Mouse (Mus musculus) forebrain, postnatal 0 days (tissue): ENCODE measurements around the gene Hrh2. TPM values are rescaled to one million over a fixed set of nuclear protein-coding genes. Genes with fewer than 3 reads are reported as not detected.

Source experiments
- ATAC-seq: fragments of 200-750 bp; cut with Nextera tagmentation; 2 replicates; pipeline ENCODE4 v1.8.0; 2017; ENCODE audit warnings: mild to moderate bottlenecking, moderate library complexity
- DNase-seq: peaks from one replicate; pipeline ENCODE4 v3.0.0-alpha.2; 2015
- H3K27ac ChIP-seq: fragments of 300-500 bp; sonication (generic); 2 replicates; pipeline ENCODE4 v1.5.1; 2014; ENCODE audit warnings: low read depth, mild to moderate bottlenecking, antibody characterized with exemption, low read length, moderate library complexity, mixed read lengths
- H3K27me3 ChIP-seq: fragments of 300-500 bp; sonication (generic); 2 replicates; pipeline ENCODE4 v1.6.1; 2014; ENCODE audit warnings: mild to moderate bottlenecking, low read length, mixed read lengths; ENCODE audit not compliant: insufficient read depth
- H3K36me3 ChIP-seq: fragments of 300-500 bp; sonication (generic); 2 replicates; pipeline ENCODE4 v1.6.1; 2014; ENCODE audit warnings: mild to moderate bottlenecking, moderate library complexity; ENCODE audit not compliant: insufficient read depth
- H3K4me1 ChIP-seq: fragments of 300-500 bp; sonication (generic); 2 replicates; pipeline ENCODE4 v1.6.1; 2014; ENCODE audit warnings: antibody characterized with exemption; ENCODE audit not compliant: insufficient read depth
- H3K4me2 ChIP-seq: fragments of 300-500 bp; sonication (generic); 2 replicates; pipeline ENCODE4 v1.6.1; 2014; ENCODE audit warnings: low read depth, mild to moderate bottlenecking, moderate library complexity
- H3K4me3 ChIP-seq: fragments of 300-500 bp; sonication (generic); 2 replicates; pipeline ENCODE4 v1.5.1; 2014; ENCODE audit warnings: low read depth, low read length, mixed read lengths
- H3K9ac ChIP-seq: fragments of 300-500 bp; sonication (generic); 2 replicates; pipeline ENCODE4 v1.6.1; 2014; ENCODE audit warnings: mild to moderate bottlenecking
- H3K9me3 ChIP-seq: fragments of 300-500 bp; sonication (generic); 2 replicates; pipeline ENCODE4 v1.6.1; 2016; ENCODE audit warnings: low read length
- CTCF ChIP-seq: sonication (generic); IDR thresholded peaks from 2 replicates; pipeline ENCODE4 v1.5.1; 2016; ENCODE audit warnings: antibody characterized with exemption, control low read depth, low read depth
- WGBS: fragments of 180-500 bp; shearing (Covaris S2); extraction: QIAGEN DNeasy Blood & Tissue Kit; methylation state at CpG from one replicate; pipeline ENCODE4 v1.1.7; 2014; 5-methylcytosine and 5-hydroxymethylcytosine counted together
- polyA plus RNA-seq: library from polyadenylated mRNA; unstranded; fragments of >200 nt; fragmentation: Nextera tagmentation; extraction: Ambion mirVana; gene quantifications from 2 replicates; pipeline ENCODE4 v1.2.1, GENCODE M21; 2015
- total RNA-seq: library from RNA; depleted of rRNA; stranded (reverse); fragments of >200 nt; gene quantifications from 2 replicates; pipeline ENCODE4 v1.2.3, GENCODE M21; 2014

Gene Hrh2
- total and polyA plus RNA-seq, 2 experiments from 2014 or later = 1.3 to 2.5 TPM

DNA sequence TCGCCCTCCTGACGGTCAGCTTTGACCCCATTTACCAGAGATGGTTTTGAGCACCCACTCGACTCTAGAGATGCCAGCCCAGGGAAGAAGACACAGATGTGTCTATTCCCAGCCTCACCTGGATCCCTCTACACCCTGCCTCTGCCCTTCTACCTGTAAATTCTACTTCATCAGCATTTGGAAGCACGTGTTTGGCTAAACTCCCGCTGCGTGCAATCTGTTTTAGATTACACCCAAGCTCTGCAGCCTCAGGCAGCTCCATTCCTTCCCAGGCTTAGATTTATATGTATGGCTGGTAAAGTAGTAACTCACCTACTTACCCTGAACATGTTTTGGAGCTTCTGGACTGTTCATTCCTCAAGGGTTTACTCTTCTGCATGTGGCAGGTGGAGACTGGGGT is 26.9 kb upstream of the Hrh2 start:
- ATAC-seq = no peak
- no peaks in the 10 kb centered on the region for H3K36me3 ChIP-seq

DNA sequence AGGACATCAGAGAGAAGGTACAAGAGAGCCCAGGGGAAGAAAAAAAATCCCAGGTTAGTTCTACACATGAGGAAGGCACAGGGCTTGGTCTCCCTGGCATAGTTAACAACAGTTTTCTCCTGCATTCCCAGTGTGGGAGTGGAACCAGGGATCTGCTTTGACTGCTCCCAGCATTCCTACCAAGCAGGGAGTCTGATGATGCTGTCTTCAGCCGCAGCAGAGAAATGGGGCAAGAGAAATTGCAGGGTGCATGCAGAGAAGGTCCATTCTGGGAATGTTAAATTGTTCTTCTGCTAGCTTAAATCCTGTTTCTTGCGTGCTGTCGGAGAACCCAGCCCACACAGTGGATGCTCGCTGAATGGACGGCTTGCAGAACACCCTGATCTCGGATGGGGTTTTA is 26.2 kb upstream of the Hrh2 start:
- no peak overlapping the region for H3K9ac ChIP-seq
- no peak overlapping the region for H3K4me2 ChIP-seq
- H3K9me3 ChIP-seq = no peaks in the 10 kb centered on the region
- no peak for TF ChIP-seq CTCF
- WGBS = 75% methylated on average over 6 of the region's 6 CpGs
- no peak overlapping the region for H3K27ac ChIP-seq
- H3K4me3 ChIP-seq = no peak overlapping the region
- no peaks in the 10 kb centered on the region for H3K27me3 ChIP-seq
- ATAC-seq (no peak), DNase-seq (no peak)
- H3K36me3 ChIP-seq = no peaks in the 10 kb centered on the region
- H3K4me1 ChIP-seq = no peaks in the 10 kb centered on the region

More for the DNA sequence above, 26.9 kb upstream of the Hrh2 start:
- Histone ChIP-seq H3K9me3 (no peaks in the 10 kb centered on the region), H3K9ac (no peak overlapping the region), H3K27ac (no peak overlapping the region), H3K4me2 (no peak overlapping the region), H3K4me1 (no peaks in the 10 kb centered on the region), H3K4me3 (no peak overlapping the region), H3K27me3 (no peaks in the 10 kb centered on the region)
- DNase-seq = no peak
- 83% methylated on average over 6 of the region's 6 CpGs for WGBS
- TF ChIP-seq CTCF = no peak

DNA sequence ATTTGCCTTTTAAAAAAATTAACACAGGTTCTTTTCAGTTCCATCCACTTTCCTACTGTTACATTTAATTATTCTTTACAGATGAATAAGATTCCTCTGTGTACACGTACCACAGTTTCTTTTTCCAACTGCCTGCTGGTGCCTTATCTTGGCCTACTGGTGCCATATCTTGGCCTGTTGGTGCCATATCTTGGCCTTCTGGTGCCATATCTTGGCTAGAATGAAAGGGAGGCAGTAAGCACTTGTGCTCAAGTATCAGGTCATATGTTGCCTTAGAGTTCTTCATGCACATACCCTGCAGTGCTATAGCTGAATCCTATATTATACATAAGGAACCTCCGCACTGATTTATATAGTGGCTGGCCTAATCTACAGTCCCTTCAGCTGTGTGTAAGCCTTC is 24.9 kb upstream of the Hrh2 start:
- Histone ChIP-seq H3K27me3 (no peaks in the 10 kb centered on the region), H3K4me1 (no peaks in the 10 kb centered on the region), H3K9ac (no peak overlapping the region), H3K36me3 (no peaks in the 10 kb centered on the region), H3K9me3 (no peaks in the 10 kb centered on the region), H3K4me3 (no peak overlapping the region), H3K4me2 (no peak overlapping the region), H3K27ac (no peak overlapping the region)
- ATAC-seq (no peak), DNase-seq (no peak)
- 92% methylated on average over 2 of the region's 2 CpGs for WGBS
- no peak for TF ChIP-seq CTCF

DNA sequence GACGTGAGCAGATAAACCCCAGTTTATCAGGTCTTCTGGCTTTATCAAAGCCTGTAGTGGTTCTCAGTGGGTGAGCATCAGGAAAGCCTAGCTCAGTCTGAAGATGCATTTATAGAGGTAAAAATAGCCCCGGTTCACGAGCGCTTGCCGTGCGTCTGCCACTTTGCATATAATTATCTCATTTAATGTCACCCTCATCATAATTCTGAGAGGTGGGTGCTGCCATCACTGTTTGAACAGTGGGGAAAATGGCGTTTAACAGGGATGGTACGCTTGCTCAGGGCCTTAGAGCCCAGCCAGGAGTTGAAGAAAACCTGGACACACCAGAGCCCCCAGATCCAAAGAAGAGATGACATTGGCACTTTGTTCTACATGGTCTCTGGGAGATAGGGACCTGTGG is 23.3 kb upstream of the Hrh2 start:
- Histone ChIP-seq H3K27ac (no peak overlapping the region), H3K36me3 (no peaks in the 10 kb centered on the region), H3K9me3 (no peaks in the 10 kb centered on the region), H3K4me3 (no peak overlapping the region), H3K4me1 (no peaks in the 10 kb centered on the region), H3K9ac (no peak overlapping the region), H3K27me3 (no peaks in the 10 kb centered on the region), H3K4me2 (no peak overlapping the region)
- TF ChIP-seq CTCF = no peak
- DNase-seq = peak; percentile 35
- peak; percentile 67; the same call in 1 of the 2 replicates for ATAC-seq
- 61% methylated on average over 8 of the region's 8 CpGs for WGBS

DNA sequence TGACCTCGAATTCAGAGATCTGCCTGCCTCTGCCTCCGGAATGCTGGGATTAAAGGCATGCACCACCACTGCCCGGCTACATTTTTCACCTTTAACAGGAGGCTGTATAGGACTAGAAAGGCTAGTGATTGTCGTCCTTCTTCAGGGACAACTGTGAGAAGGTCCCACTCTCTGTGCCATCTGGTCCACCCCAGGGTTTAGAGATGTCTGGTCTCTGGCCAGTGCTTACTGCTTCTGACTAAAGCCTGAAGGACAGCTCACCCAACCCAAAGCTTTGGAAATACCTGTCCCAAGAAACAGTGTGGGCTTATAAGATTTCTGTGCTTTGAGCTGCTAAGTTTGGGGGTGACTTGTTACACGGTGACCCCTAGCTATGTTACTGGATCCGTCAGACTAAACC is 21.6 kb upstream of the Hrh2 start:
- no peak for DNase-seq
- H3K9ac ChIP-seq = no peak overlapping the region
- WGBS = 92% methylated on average over 6 of the region's 6 CpGs
- H3K27ac ChIP-seq = no peak overlapping the region
- H3K36me3 ChIP-seq = no peaks in the 10 kb centered on the region
- no peak for ATAC-seq
- H3K9me3 ChIP-seq = no peaks in the 10 kb centered on the region
- no peak for TF ChIP-seq CTCF
- H3K4me1 ChIP-seq = no peaks in the 10 kb centered on the region
- H3K27me3 ChIP-seq = no peaks in the 10 kb centered on the region
- no peak overlapping the region for H3K4me3 ChIP-seq
- H3K4me2 ChIP-seq = no peak overlapping the region

DNA sequence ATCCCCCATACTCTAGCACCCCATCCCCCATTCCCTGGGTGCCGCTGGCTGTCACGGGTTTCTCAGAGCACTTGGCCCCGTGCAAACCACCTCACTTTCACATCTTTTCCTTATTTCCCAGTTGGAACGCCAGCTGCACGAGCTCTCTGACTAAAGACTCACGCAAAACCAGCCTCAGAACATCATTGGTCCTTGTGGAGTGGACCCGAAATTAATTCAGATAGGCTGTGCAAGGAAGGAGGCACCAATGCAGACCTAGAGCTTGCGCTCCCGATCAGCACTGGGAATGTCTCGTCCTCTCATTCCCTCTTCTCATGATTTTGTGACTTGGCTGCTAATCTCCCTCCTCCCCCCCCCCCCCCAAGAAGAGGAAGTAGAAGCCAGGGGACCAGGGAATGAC is 20.6 kb upstream of the Hrh2 start:
- no peak overlapping the region for H3K9ac ChIP-seq
- no peaks in the 10 kb centered on the region for H3K27me3 ChIP-seq
- no peaks in the 10 kb centered on the region for H3K4me1 ChIP-seq
- TF ChIP-seq CTCF = no peak
- H3K9me3 ChIP-seq = no peaks in the 10 kb centered on the region
- 77% methylated on average over 10 of the region's 10 CpGs for WGBS
- H3K4me2 ChIP-seq = no peak overlapping the region
- ATAC-seq = no peak
- DNase-seq = no peak
- H3K36me3 ChIP-seq = no peaks in the 10 kb centered on the region
- no peak overlapping the region for H3K27ac ChIP-seq
- H3K4me3 ChIP-seq = no peak overlapping the region

DNA sequence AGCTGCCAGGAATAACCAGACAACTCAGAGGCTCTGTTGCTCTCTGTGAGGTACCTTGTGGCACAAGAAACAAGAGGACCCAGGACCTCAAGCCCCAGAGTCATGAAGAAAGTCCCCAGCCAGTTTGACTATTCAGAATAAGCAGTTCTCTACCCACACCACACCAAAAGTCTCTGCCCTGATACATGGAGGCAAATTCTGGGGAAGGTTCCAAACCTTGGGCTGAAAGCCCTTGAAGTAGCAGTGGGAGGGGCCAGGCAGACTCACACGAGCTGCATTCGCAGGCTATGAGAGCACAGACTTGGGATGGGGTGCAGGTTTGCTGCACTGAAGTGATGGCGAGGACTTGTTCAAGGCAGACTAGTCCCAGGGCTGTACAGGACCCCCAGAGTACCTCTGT is 20.2 kb upstream of the Hrh2 start:
- WGBS = 51% methylated on average over 3 of the region's 3 CpGs
- H3K9ac ChIP-seq = no peak overlapping the region
- H3K36me3 ChIP-seq = no peaks in the 10 kb centered on the region
- DNase-seq (no peak), ATAC-seq (no peak)
- no peak overlapping the region for H3K4me3 ChIP-seq
- no peaks in the 10 kb centered on the region for H3K9me3 ChIP-seq
- no peak overlapping the region for H3K27ac ChIP-seq
- no peak overlapping the region for H3K4me2 ChIP-seq
- no peak for TF ChIP-seq CTCF
- no peaks in the 10 kb centered on the region for H3K4me1 ChIP-seq
- no peaks in the 10 kb centered on the region for H3K27me3 ChIP-seq

DNA sequence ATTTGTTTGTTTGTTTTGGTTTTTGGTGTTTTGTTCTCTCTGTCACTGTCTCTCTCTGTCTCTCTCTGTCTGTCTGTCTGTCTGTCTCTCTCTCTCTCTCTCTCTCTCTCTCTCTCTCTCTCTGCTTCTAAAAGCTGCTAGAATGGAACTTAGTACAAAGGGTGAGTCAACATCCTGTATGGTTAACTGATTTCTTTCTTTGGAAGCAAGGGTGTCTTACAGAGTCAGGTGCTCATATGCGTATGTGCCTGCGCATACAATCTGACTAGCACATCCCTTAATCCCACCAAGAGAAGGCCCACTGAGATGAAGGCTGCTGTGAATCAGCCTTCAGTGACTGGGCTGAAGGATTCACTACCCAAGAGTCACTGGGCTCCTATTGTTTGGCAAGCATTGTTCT is 18.0 kb upstream of the Hrh2 start:
- H3K9ac ChIP-seq = no peak overlapping the region
- 98% methylated on average over 2 of the region's 2 CpGs for WGBS

More for the DNA sequence above, 18.0 kb upstream of the Hrh2 start:
- ATAC-seq (no peak), DNase-seq (no peak)
- H3K4me2 ChIP-seq = no peak overlapping the region
- H3K4me3 ChIP-seq = no peak overlapping the region
- H3K36me3 ChIP-seq = no peaks in the 10 kb centered on the region
- H3K27ac ChIP-seq = no peak overlapping the region
- no peaks in the 10 kb centered on the region for H3K27me3 ChIP-seq
- H3K9me3 ChIP-seq = no peaks in the 10 kb centered on the region
- H3K4me1 ChIP-seq = no peaks in the 10 kb centered on the region
- TF ChIP-seq CTCF = no peak
